Comparison of ENCODE assay signal across 9 mouse cellular contexts in genomic region chr6:89461250-89462222, GRCm38 (mm10).
A peak's percentile ranks its signal among the peaks of the same experiment; 100 is the strongest.
DNase-seq lines count a peak whose midpoint lies in the region; ATAC-seq and TF ChIP-seq lines count a peak whose summit lies in the region.
"Had no signal": no experiment of that assay in that cellular context is flagged by ENCODE, and none has a peak within 500 bp of the region (broad histone marks: within the 10 kb centered on the region; RNA-seq: fewer than 3 reads in every experiment).

No protein-coding gene starts in this region.

- no peak overlapping the region for H3K4me2 ChIP-seq in kidney, embryonic 14.5 days (replicated peaks; ENCODE audit: low read depth, low read length)
- H3K4me2 ChIP-seq in embryonic facial prominence, embryonic 15.5 days (replicated peaks): no peak overlapping the region
- H3K4me2 ChIP-seq in lung, embryonic 16.5 days (ENCODE audit: low read depth, low read length): no peak overlapping the region
- no peak overlapping the region for H3K4me2 ChIP-seq in forebrain, embryonic 16.5 days (ENCODE audit: low read length)

- H3K79me3 ChIP-seq in C2C12 (ENCODE audit: low read depth): no peaks in the 10 kb centered on the region

- peak; percentile 33 for DNase-seq in kidney, postnatal 10 days
- DNase-seq in left cerebral cortex, postnatal 36 days (ENCODE audit: low spot score in 2 of 2): no peak
- DNase-seq: adrenal gland, adult 2 months; kidney, adult 11 months had no signal

- H3K9me3 ChIP-seq in kidney, embryonic 14.5 days (ENCODE audit: control insufficient read depth, low read length): no peaks in the 10 kb centered on the region
- no peaks in the 10 kb centered on the region for H3K9me3 ChIP-seq in embryonic facial prominence, embryonic 15.5 days (replicated peaks)
- no peaks in the 10 kb centered on the region for H3K9me3 ChIP-seq in lung, embryonic 16.5 days (ENCODE audit: control insufficient read depth, low read length)
- no peaks in the 10 kb centered on the region for H3K9me3 ChIP-seq in forebrain, embryonic 16.5 days (ENCODE audit: control insufficient read depth, low read length)

- no peaks in the 10 kb centered on the region for H3K79me2 ChIP-seq in C2C12 (ENCODE audit: control insufficient read depth, insufficient read depth)

- H3K9ac ChIP-seq in kidney, embryonic 14.5 days (ENCODE audit: low read depth, low read length): no peak overlapping the region
- no peak overlapping the region for H3K9ac ChIP-seq in embryonic facial prominence, embryonic 15.5 days
- H3K9ac ChIP-seq in lung, embryonic 16.5 days (ENCODE audit: low read length): no peak overlapping the region
- H3K9ac ChIP-seq in forebrain, embryonic 16.5 days (replicated peaks; ENCODE audit: low read depth, low read length): no peak overlapping the region

- 76% methylated on average over 9 of the region's 9 CpGs for WGBS in kidney, embryonic 14.5 days
- WGBS in embryonic facial prominence, embryonic 15.5 days: 49% methylated on average over 9 of the region's 9 CpGs
- 45% methylated on average over 9 of the region's 9 CpGs for WGBS in lung, embryonic 16.5 days
- WGBS in forebrain, embryonic 16.5 days: 80% methylated on average over 9 of the region's 9 CpGs

- no peaks in the 10 kb centered on the region for H3K27me3 ChIP-seq in kidney, embryonic 14.5 days (ENCODE audit: control insufficient read depth, insufficient read depth, low read length)
- no peaks in the 10 kb centered on the region for H3K27me3 ChIP-seq in C2C12 (ENCODE audit: control insufficient read depth, insufficient read depth, insufficient read length)
- no peaks in the 10 kb centered on the region for H3K27me3 ChIP-seq in embryonic facial prominence, embryonic 15.5 days
- no peaks in the 10 kb centered on the region for H3K27me3 ChIP-seq in lung, embryonic 16.5 days (ENCODE audit: control insufficient read depth, insufficient read depth, low read depth, low read length)
- H3K27me3 ChIP-seq in forebrain, embryonic 16.5 days (replicated peaks; ENCODE audit: control insufficient read depth, insufficient read depth, low read length): no peaks in the 10 kb centered on the region

- intact Hi-C loops in left cerebral cortex, postnatal 36 days (cut with DNase I): no loop called here

- H3ac ChIP-seq in C2C12 (ENCODE audit: control insufficient read depth, insufficient read length, low read depth): no peak overlapping the region

- H3K4me3 ChIP-seq in kidney, embryonic 14.5 days (ENCODE audit: low read length): no peak overlapping the region
- H3K4me3 ChIP-seq in C2C12 (ENCODE audit: insufficient read depth, poor library complexity, severe bottlenecking): no peak overlapping the region
- H3K4me3 ChIP-seq in embryonic facial prominence, embryonic 15.5 days (replicated peaks): no peak overlapping the region
- no peak overlapping the region for H3K4me3 ChIP-seq in lung, embryonic 16.5 days (ENCODE audit: low read length)
- no peak overlapping the region for H3K4me3 ChIP-seq in forebrain, embryonic 16.5 days (replicated peaks; ENCODE audit: low read length)

- TF ChIP-seq CTCF in C2C12 (IDR thresholded peaks at IDR 0.05; ENCODE audit: control insufficient read depth, insufficient read depth, insufficient read length): no peak

- no peak overlapping the region for H3K27ac ChIP-seq in kidney, embryonic 14.5 days (ENCODE audit: low read depth, low read length)
- peak overlapping the region; percentile 68 for H3K27ac ChIP-seq in embryonic facial prominence, embryonic 15.5 days (replicated peaks)
- peak overlapping the region; percentile 77 for H3K27ac ChIP-seq in lung, embryonic 16.5 days (ENCODE audit: low read length)
- no peak overlapping the region for H3K27ac ChIP-seq in forebrain, embryonic 16.5 days (ENCODE audit: low read length)

- no peaks in the 10 kb centered on the region for H3K36me3 ChIP-seq in kidney, embryonic 14.5 days (ENCODE audit: control insufficient read depth, insufficient read depth, low read length)
- H3K36me3 ChIP-seq in C2C12 (ENCODE audit: control insufficient read depth, insufficient read depth): no peaks in the 10 kb centered on the region
- no peaks in the 10 kb centered on the region for H3K36me3 ChIP-seq in embryonic facial prominence, embryonic 15.5 days
- H3K36me3 ChIP-seq in lung, embryonic 16.5 days (ENCODE audit: control insufficient read depth, insufficient read depth, low read length): no peaks in the 10 kb centered on the region
- H3K36me3 ChIP-seq in forebrain, embryonic 16.5 days (ENCODE audit: control insufficient read depth, insufficient read depth): no peaks in the 10 kb centered on the region

- ATAC-seq in kidney, embryonic 14.5 days (ENCODE audit: low FRiP score, low TSS enrichment): no peak
- ATAC-seq in embryonic facial prominence, embryonic 15.5 days (ENCODE audit: insufficient number of reproducible peaks, low FRiP score, low TSS enrichment, low read depth): peak; percentile 24; the same call in 1 of the 2 replicates
- ATAC-seq in lung, embryonic 16.5 days (ENCODE audit: low read depth): peak; percentile 78
- ATAC-seq in forebrain, embryonic 16.5 days: no peak

- no peaks in the 10 kb centered on the region for H3K4me1 ChIP-seq in kidney, embryonic 14.5 days (ENCODE audit: control insufficient read depth, insufficient read depth, low read length)
- H3K4me1 ChIP-seq in embryonic facial prominence, embryonic 15.5 days: peaks cover 24% of the 10 kb centered on the region
- peaks cover 24% of the 10 kb centered on the region for H3K4me1 ChIP-seq in lung, embryonic 16.5 days (replicated peaks; ENCODE audit: control insufficient read depth, insufficient read depth, low read length)
- peaks cover 10% of the 10 kb centered on the region for H3K4me1 ChIP-seq in forebrain, embryonic 16.5 days (replicated peaks; ENCODE audit: control insufficient read depth, insufficient read depth, low read length)

TF ChIP-seq in C2C12, 6 proteins besides CTCF, POLR2A, EP300 and RAD21:
- TF ChIP-seq MYOD1 (IDR thresholded peaks at IDR 0.05; ENCODE audit: control insufficient read depth, insufficient read length, low read depth) (peak; percentile 60), MYOG (IDR thresholded peaks at IDR 0.05; ENCODE audit: control insufficient read depth, extremely low read depth, insufficient read length) (no peak)

Comparison
In these comparisons a context has a peak if more than half of its experiments do, and no peak if none do; other contexts are left out.
1. ATAC-seq: peak in embryonic facial prominence, embryonic 15.5 days (single experiment) and lung, embryonic 16.5 days (single experiment); none in kidney, embryonic 14.5 days (single experiment) and forebrain, embryonic 16.5 days (single experiment).
2. H3K27ac ChIP-seq: peak in embryonic facial prominence, embryonic 15.5 days (single experiment) and lung, embryonic 16.5 days (single experiment); none in kidney, embryonic 14.5 days (single experiment) and forebrain, embryonic 16.5 days (single experiment).